Mouse (Mus musculus) myocyte (in vitro differentiated cells): Measurements from ENCODE around the gene Brd2.

ENCODE experiments used
- E2F4 ChIP-seq: IDR thresholded peaks from one replicate; pipeline ENCODE4 v1.6.1; 2011; ENCODE audit warnings: mild to moderate bottlenecking, control low read depth, moderate library complexity; ENCODE audit not compliant: insufficient read depth
- MAX ChIP-seq: IDR thresholded peaks from one replicate; pipeline ENCODE4 v1.6.1; 2011; ENCODE audit warnings: low read depth, mild to moderate bottlenecking, control low read depth
- POLR2A ChIP-seq: IDR thresholded peaks from one replicate; pipeline ENCODE4 v1.6.1; 2011; ENCODE audit warnings: low read depth, mild to moderate bottlenecking, control low read depth, moderate library complexity; ENCODE audit not compliant: insufficient read length
- REST ChIP-seq: IDR thresholded peaks from one replicate; pipeline ENCODE4 v1.6.1; 2011; ENCODE audit warnings: mild to moderate bottlenecking, control low read depth, moderate library complexity; ENCODE audit not compliant: insufficient read depth, insufficient read length
- SRF ChIP-seq: IDR thresholded peaks from one replicate; pipeline ENCODE4 v1.6.1; 2011; ENCODE audit warnings: low read depth; ENCODE audit not compliant: control insufficient read depth, insufficient read length
- TCF12 ChIP-seq: IDR thresholded peaks from one replicate; pipeline ENCODE4 v1.6.1; 2011; ENCODE audit warnings: mild to moderate bottlenecking, control low read depth; ENCODE audit not compliant: poor library complexity, insufficient read depth, severe bottlenecking
- USF1 ChIP-seq: IDR thresholded peaks from one replicate; pipeline ENCODE4 v1.6.1; 2011; ENCODE audit warnings: low read depth, mild to moderate bottlenecking, control low read depth, moderate library complexity

- no peak for TF ChIP-seq SRF
- no peak for TF ChIP-seq E2F4
- no peak for TF ChIP-seq MAX
- TF ChIP-seq POLR2A, result peak; percentile 43
- TF ChIP-seq TCF12, result no peak
- no peak for TF ChIP-seq USF1
- no peak for TF ChIP-seq REST
Observed at GRCm38 (mm10) chr17:34118113-34118872, 4.1 kb downstream of the Brd2 start.
